Mouse (Mus musculus) skeletal muscle tissue, adult 2 months (tissue): ENCODE data around the gene Ccdc150.

Experiments used
- DNase-seq: peaks from one replicate; pipeline ENCODE4 v3.0.0-alpha.2; 2012; ENCODE audit warnings: low read depth, low spot score

Ccdc150 gene

GRCm38 (mm10) chr1:54250158-54250866 is at the start of gene Ccdc150:
Gene Ccdc150, plus strand, starts transcription at chr1:54250683.
- peak; percentile 91 for DNase-seq

DNA sequence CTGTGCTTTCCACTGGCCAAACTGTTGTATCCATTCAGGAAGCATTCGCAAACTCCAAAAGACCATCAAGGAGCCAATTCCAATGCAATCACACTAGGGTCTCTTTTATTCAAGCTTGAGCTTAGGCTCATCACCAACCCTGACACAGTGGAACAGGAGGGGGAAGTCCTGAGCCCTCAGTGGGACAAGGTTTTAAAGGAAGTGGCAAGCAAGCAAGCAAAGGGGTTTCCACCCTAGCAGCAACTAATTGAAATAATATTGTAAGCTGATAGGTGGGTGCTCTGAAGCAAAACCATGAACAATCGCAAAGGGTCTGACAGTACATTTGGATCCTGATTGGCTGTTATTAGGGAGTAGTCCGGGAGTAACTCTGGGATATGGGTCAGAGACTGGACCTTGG is 30.2 kb upstream of the Ccdc150 start:
- DNase-seq: no peak

DNA sequence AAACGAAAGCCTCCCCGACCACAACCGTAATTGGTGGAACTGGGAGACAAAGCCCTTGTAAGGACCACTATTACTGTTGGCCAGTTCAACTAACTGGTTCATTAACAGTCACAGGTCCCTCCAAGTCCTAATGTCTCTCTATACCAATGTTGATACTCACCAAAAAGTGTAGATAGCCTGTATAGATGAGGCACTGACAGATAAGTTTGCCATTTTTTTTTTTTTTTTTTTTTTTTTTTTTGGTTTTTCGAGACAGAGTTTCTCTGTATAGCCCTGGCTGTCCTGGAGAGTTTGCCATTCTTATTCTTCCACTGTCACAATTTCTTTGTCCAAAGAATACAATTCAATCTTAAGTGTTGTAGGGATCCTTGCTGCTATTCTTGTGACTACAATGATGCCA is 7.8 kb upstream of the Ccdc150 start:
- DNase-seq: no peak

DNA sequence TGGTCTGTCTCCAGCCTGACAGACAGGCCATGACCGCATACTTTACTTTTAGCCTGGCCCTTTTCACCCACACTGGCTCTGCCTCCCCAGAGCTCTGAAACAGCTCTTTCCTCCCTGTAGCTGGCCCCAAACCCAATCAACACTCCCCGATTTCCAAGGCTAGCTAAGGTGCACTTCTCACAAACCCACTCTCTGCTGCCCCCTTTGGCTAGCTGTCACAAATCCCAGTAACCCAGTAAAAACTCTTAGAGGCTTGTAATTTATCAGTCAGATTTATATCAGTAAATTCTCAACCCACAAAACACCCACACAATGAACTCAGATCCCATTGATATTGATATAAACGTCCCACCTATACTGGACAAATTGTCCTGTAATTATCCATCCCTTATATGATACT is 25.1 kb downstream of the Ccdc150 start:
- no peak for DNase-seq

DNA sequence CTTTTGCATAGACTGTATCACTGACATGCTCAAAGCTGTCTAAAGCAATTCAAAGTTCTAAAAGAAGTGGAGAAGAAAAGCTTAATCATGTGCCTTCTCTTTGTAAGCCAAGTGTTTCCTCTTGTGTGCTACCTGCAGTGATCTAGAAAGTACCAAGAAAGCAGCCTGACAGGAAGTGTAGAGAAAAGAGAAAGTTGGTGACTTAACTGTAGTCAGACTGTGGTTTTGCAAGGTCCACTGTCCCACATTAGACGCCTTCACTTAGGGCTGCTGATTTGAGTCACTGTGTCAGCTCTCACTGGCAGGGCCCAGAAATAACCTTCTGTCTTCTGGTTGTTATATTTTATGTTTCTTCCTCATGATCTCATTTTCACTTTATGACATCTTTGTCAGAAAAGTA is 29.1 kb downstream of the Ccdc150 start:
- no peak for DNase-seq

GRCm38 (mm10) chr1:54280651-54281050 is 30.2 kb downstream of the Ccdc150 start:
- no peak for DNase-seq

DNA sequence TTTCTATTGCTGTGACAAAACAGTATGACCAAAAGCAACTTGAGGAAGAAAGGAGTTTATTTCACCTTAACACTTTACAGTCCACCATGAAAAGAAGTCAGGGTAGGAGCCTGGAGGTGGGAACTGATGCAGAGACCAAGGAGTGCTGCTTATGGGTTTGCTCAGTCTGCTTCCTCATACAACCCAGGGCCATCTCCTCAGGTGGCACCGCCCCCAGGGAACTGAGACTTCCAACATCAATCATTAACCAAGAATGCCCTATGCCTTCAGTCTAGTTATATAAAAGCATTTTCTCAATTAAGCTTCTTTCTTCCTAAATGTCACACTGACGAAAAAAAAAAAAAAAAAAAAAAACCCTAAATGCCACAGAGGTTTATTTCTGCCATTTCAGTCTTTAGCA is 55.9 kb downstream of the Ccdc150 start:
- DNase-seq: no peak

DNA sequence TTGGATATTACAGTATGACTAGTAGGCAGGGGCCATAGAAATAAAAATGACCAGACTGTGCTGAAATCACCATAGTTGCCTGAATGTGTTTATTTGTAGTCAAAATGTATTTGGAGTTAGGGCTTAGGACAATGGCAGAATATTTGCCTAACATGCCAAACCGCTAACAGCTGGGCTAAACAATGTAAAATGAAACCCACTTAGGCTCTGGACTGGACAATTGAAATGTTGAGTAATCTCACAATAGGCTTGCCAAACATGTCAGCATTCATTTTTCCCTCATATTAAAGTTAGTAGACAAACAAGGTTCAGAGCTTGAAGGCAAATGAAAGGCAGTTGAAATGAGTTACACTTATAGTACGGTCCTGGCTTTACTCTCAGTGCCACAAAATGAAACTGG is 76.2 kb downstream of the Ccdc150 start:
- no peak for DNase-seq

GRCm38 (mm10) chr1:54327876-54328545 is 77.5 kb downstream of the Ccdc150 start:
- no peak for DNase-seq

DNA sequence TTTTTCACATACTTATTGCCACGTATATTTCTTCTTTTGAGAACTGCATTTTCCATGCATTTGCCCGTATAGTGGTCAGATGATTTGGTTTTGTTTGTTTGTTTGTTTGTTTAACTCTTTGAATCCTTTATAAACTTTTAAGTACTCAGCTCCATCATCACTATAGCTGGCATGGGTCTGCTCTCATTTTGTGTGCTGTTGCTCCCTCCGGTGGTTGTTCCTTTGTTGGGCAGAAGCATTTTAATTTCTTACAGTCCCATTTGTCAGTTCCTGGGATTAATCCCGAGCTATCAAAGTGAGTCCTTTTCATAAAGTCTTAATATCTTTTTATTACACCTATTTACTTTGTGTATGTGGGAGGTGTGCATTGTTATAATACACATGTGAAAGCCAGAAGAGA is 82.5 kb downstream of the Ccdc150 start:
- no peak for DNase-seq

- no peak for DNase-seq
Measured at GRCm38 (mm10) chr1:54354786-54355185, 104.3 kb downstream of the Ccdc150 start.

- DNase-seq: no peak
Measured at GRCm38 (mm10) chr1:54355485-54355884, 105.0 kb downstream of the Ccdc150 start.

- no peak for DNase-seq
Measured at GRCm38 (mm10) chr1:54356566-54356965, 106.1 kb downstream of the Ccdc150 start.

DNA sequence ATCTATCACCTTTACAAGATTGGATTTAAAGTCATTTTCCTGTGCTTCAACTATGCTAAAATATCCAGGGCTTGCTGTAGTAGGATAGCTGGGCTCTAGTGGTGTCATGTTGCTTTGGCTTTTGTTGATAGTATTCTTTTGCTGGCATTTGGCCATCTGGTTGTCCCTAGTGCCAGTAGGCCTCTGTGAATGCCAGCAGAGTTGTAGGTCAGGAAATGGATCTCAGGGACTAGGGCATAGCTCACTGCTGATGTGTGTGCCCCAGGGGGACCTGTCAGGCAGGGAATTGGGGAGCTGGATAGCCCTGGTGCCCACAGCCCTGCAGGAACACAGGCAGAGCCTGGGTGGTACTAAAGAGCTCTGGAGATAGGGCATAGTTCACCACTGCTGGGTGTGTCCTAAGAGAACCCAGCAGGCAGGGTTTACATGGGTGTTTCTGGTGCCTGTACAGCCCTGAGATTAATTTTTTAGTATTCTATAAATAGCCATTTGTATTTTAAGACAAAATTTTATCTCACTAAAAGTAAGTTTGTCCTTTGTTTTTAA is 127.1 kb downstream of the Ccdc150 start:
- peak; percentile 7 for DNase-seq

GRCm38 (mm10) chr1:54380978-54381914 is 130.8 kb downstream of the Ccdc150 start:
- peak; percentile 21 for DNase-seq

DNA sequence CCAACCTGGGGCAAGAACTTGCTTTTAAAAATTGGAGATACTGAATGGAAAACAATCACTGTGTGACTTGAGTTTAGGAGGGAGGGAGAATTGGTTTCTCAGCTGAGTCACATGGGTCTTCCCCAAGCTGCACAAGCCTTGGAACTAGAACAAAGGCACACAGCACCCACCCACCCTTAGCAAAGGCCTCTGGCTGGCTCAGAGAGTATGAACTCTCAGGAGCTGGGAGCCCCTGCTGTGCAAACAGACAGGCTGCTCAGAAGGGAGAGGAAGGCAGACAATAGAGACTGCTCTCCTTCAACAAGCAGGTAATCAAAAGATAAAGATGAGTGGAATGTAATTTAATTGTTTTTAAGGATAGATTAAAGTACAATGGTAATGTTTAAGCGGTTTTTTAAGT is 133.7 kb downstream of the Ccdc150 start:
- no peak for DNase-seq

GRCm38 (mm10) chr1:54402736-54403135 is 152.3 kb downstream of the Ccdc150 start:
- no peak for DNase-seq
